Mouse (Mus musculus): ENCODE measurements at regions not wholly inside any gene's neighbourhood (a gene's known extent, or its start where the extent isn't known, plus 50 kb on each side); places are given as distances from the start of the nearest gene placed in this dataset.

GRCm38 (mm10) chrX:19219301-19219700, 261.8 kb downstream of the Tex13c3 start:
- TF ChIP-seq CTCF (IDR thresholded peaks at IDR 0.05; ENCODE audit: low read depth, low read length): no peak
- TF ChIP-seq POLR2A (IDR thresholded peaks at IDR 0.05; ENCODE audit: extremely low read depth, insufficient read depth, low read length): no peak

All from liver, adult 2 months (tissue).